9 mouse cellular contexts compared by ENCODE assay signal in the genomic region with DNA sequence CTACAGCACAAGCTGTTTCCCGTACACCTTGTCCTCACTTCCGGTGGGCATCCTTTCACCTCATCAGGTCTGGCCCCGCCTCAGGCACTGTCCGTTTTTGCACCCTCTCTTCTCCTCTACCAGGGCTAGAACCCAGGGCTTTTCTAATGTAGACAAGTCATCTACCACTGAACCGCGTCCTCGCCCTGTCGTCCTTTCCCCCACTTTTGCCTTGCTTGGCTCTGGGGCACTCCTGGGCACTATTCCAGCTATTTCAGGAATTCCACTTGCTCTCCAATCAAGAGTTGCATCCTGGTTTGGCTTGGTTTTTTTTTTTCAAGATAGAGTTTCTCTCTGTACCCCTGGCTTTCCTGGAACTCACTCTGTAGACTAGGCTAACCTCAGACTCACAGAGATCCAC. TPM values are rescaled to one million over a fixed set of nuclear protein-coding genes. Genes with fewer than 3 reads are reported as not detected.
DNase-seq lines count a peak whose midpoint lies in the region; ATAC-seq and TF ChIP-seq lines count a peak whose summit lies in the region.
"Had no signal": no experiment of that assay in that cellular context is flagged by ENCODE, and none has a peak within 500 bp of the region (broad histone marks: within the 10 kb centered on the region; RNA-seq: fewer than 3 reads in every experiment).

No protein-coding gene starts in this region.

- no peak overlapping the region for H3K4me2 ChIP-seq in stomach, embryonic 15.5 days
- H3K4me2 ChIP-seq in stomach, postnatal 0 days (replicated peaks; ENCODE audit: low read depth): no peak overlapping the region
- H3K4me2 ChIP-seq: limb, embryonic 15.5 days had no signal

- H3K9ac ChIP-seq in stomach, embryonic 15.5 days: no peak overlapping the region
- no peak overlapping the region for H3K9ac ChIP-seq in stomach, postnatal 0 days (ENCODE audit: low read length)
- H3K9ac ChIP-seq: limb, embryonic 15.5 days had no signal

- H3K4me1 ChIP-seq in stomach, embryonic 15.5 days: peaks cover 11% of the 10 kb centered on the region
- no peaks in the 10 kb centered on the region for H3K4me1 ChIP-seq in stomach, postnatal 0 days (replicated peaks; ENCODE audit: control insufficient read depth, insufficient read depth)

- H3K27me3 ChIP-seq in stomach, embryonic 15.5 days (replicated peaks): no peaks in the 10 kb centered on the region
- H3K27me3 ChIP-seq in stomach, postnatal 0 days (ENCODE audit: control insufficient read depth, insufficient read depth, low read length): no peaks in the 10 kb centered on the region
- H3K27me3 ChIP-seq: limb, embryonic 15.5 days had no signal

- TF ChIP-seq CTCF in stomach, postnatal 0 days (IDR thresholded peaks at IDR 0.05; ENCODE audit: low read depth): no peak

- H3K36me3 ChIP-seq in stomach, embryonic 15.5 days: no peaks in the 10 kb centered on the region
- H3K36me3 ChIP-seq in stomach, postnatal 0 days (ENCODE audit: control insufficient read depth, insufficient read depth, low read length): no peaks in the 10 kb centered on the region
- H3K36me3 ChIP-seq: limb, embryonic 15.5 days had no signal

- H3K4me3 ChIP-seq in stomach, embryonic 15.5 days (replicated peaks): no peak overlapping the region
- no peak overlapping the region for H3K4me3 ChIP-seq in stomach, postnatal 0 days (ENCODE audit: low read depth, low read length)
- H3K4me3 ChIP-seq: limb, embryonic 15.5 days had no signal

- no peak for TF ChIP-seq EP300 in stomach, postnatal 0 days (optimal IDR thresholded peaks at IDR 0.05)

- WGBS in stomach, embryonic 15.5 days: 75% methylated on average over 8 of the region's 8 CpGs
- 62% methylated on average over 8 of the region's 8 CpGs for WGBS in stomach, postnatal 0 days

- H3K27ac ChIP-seq in stomach, embryonic 15.5 days: 0 out of 2 replicates have a peak overlapping the region, but pooled peaks have one; percentile 51
- H3K27ac ChIP-seq in stomach, postnatal 0 days (replicated peaks): no peak overlapping the region
- H3K27ac ChIP-seq: limb, embryonic 15.5 days had no signal

- peak; percentile 68 to 86 for DNase-seq in adrenal gland, adult (ENCODE audit: inconsistent age in 2 of 2, low spot score in 1 of 2)
- DNase-seq in adrenal gland, postnatal 25 days: no peak
- DNase-seq in stomach, postnatal 0 days (ENCODE audit: low spot score): no peak
- peak; percentile 84 for DNase-seq in kidney, adult 9 months
- DNase-seq in lung, postnatal 4 days: peak; percentile 60 to 76
- no peak for DNase-seq in gastrocnemius, adult 18-20 months (ENCODE audit: low spot score)

- H3K9me3 ChIP-seq in stomach, embryonic 15.5 days: no peaks in the 10 kb centered on the region
- H3K9me3 ChIP-seq in stomach, postnatal 0 days (ENCODE audit: control insufficient read depth, low read length): no peaks in the 10 kb centered on the region
- H3K9me3 ChIP-seq: limb, embryonic 15.5 days had no signal

- ATAC-seq in stomach, embryonic 15.5 days (ENCODE audit: insufficient read depth, low FRiP score, low read depth): no peak
- ATAC-seq in stomach, postnatal 0 days (ENCODE audit: low FRiP score, low TSS enrichment): no peak
- no peak for ATAC-seq in megakaryocyte-erythroid progenitor cell, adult 5-6 weeks (replicated peaks; ENCODE audit: low FRiP score, low TSS enrichment, poor library complexity, severe bottlenecking)

RNA-seq across cellular contexts. Expression of a gene that starts 53.0 kb away (rescaled TPM):
- total RNA-seq in adrenal gland, postnatal 25 days (2021): 37.8 and 42.2 TPM in 2 replicates
- 2.2 and 2.3 TPM in 2 replicates for polyA plus RNA-seq in stomach, embryonic 15.5 days (2015; fragmentation: Nextera tagmentation; extraction: Ambion mirVana)
- polyA plus RNA-seq in stomach, postnatal 0 days (2015; fragmentation: Nextera tagmentation; extraction: Ambion mirVana): 2.1 and 2.9 TPM in 2 replicates
- total RNA-seq in gastrocnemius, adult 18-20 months (2021): 1 to 10 TPM in 1 of 2 experiments, under 1 TPM in 1; 0.96 to 1.1 TPM
- total RNA-seq in megakaryocyte-erythroid progenitor cell, adult 5-6 weeks (2014; fragmentation: Nextera tagmentation): not detected in 2 replicates
- 0.80 TPM in 1 of 2 replicates, not detected in the other for total RNA-seq in megakaryocyte-erythroid progenitor cell, adult 5-6 weeks (2017)

RNA-seq across cellular contexts. Expression of a gene that starts 55.5 kb away (rescaled TPM):
- 29.2 and 34.4 TPM in 2 replicates for total RNA-seq in adrenal gland, postnatal 25 days (2021)
- polyA plus RNA-seq in stomach, embryonic 15.5 days (2015; fragmentation: Nextera tagmentation; extraction: Ambion mirVana): 18.4 and 21.3 TPM in 2 replicates
- 15.2 and 15.8 TPM in 2 replicates for polyA plus RNA-seq in stomach, postnatal 0 days (2015; fragmentation: Nextera tagmentation; extraction: Ambion mirVana)
- total RNA-seq in gastrocnemius, adult 18-20 months (2021): 1 to 10 TPM; 4.6 to 5.6 TPM
- 22.3 and 25.0 TPM in 2 replicates for total RNA-seq in megakaryocyte-erythroid progenitor cell, adult 5-6 weeks (2014; fragmentation: Nextera tagmentation)
- total RNA-seq in megakaryocyte-erythroid progenitor cell, adult 5-6 weeks (2017): 13.3 and 14.2 TPM in 2 replicates

Comparison
In these comparisons a context has a peak if more than half of its experiments do, and no peak if none do; other contexts are left out.
1. DNase-seq: peak in adrenal gland, adult (2 of 2), kidney, adult 9 months (single experiment) and lung, postnatal 4 days (2 of 2); none in adrenal gland, postnatal 25 days (single experiment), stomach, postnatal 0 days (single experiment) and gastrocnemius, adult 18-20 months (single experiment).
2. RNA of a gene that starts 53.0 kb away (total RNA-seq): 37.8 to 42.2 TPM in adrenal gland, postnatal 25 days; 0.96 to 1.1 TPM in gastrocnemius, adult 18-20 months and 0.80 TPM in megakaryocyte-erythroid progenitor cell, adult 5-6 weeks; every median in the first group is over 10 times any median in the second.